Mouse (Mus musculus) lung, postnatal 36 days (tissue): ENCODE results near the gene Shisa4.

Experiments
- DNase-seq: peaks from one replicate; pipeline ENCODE4 v3.0.0; 2022; ENCODE audit warnings: mixed read lengths

The Shisa4 gene

GRCm38 (mm10) chr1:135374868-135375581 lies at the start of gene Shisa4:
Gene Shisa4, minus strand, starts transcription at chr1:135375237.
- peak; percentile 62 for DNase-seq

GRCm38 (mm10) chr1:135422772-135423171 lies 47.7 kb upstream of the Shisa4 start:
- DNase-seq, result no peak

DNA sequence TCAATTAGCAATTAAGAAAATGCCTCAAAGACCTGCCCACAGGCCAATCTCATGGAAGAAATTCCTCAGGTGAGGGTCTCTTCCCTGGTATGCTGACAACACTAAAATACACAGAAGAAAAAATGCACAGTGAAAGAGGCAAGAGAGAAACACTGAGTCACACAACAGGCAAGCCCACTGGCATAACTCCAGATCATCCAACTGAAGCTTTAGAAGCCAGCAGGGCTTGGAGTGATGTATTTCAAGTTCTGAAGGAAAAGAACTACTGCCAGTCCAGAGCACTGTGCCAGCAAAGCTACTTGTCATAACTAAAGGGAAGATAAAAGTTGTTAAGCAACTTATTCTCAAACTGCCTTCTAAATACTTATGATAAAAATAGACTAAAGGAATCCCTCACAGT lies 39.0 kb upstream of the Shisa4 start:
- DNase-seq, result peak; percentile 64

DNA sequence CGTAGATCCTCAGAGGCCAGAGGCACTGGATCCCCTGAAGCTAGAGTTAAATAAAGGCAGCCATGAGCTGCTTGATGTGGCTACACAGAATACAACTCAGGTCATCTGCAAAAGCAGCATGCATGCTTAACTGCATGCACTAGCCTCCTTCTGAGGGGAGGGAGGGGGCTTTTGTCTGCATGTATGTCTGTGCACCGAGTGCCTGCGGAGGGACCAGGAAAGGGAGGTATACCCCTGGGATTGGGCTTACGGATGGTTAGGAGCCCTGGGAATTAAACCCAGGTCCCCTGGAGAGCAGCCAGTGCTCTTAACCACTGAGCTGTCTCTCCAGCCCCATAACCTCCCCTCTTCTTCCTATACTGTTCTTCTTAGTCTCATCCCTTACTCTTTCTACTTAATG lies 37.1 kb upstream of the Shisa4 start:
- no peak for DNase-seq

DNA sequence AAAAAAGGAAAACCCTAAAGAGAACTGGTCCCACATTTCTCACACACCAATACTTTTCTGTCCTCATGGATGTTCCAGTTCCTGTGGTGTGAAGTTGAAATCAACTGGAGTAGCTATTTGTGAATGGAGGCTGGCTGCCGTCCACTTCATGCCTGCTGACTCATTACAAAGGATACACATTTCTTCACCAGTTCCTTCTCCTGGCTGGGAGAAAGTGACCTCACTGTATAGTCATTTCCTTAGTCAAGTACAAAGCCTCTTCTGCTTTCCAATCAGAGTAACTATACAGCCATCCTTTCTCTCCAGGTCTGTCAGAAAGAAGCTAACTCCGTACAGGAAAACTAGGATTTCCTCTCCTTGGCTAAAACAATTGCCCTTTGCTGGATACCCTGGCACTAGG lies 35.9 kb upstream of the Shisa4 start:
- DNase-seq, result peak; percentile 83

- no peak for DNase-seq
These were observed 33.9 kb upstream of the Shisa4 start for GRCm38 (mm10) chr1:135408973-135409372.

DNA sequence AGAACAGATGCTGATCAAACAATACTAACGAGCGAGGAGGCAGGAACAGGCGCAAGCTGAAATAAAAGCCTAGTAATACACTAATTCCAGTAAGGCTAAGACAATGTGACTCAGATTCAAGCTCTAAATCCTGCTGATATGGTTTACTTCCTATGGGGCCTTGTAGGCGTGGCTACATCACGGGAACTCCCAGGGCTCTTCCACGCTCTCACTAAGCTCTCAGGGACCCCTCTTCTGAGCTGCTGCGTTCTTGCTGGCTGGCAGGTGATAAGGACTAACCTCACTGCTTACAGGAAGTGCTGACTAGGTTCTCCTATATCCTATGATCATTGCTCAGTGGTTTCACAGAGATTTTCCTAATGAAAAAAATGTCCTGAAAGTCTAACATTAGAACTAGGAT lies 30.3 kb upstream of the Shisa4 start:
- no peak for DNase-seq

- DNase-seq, result peak; percentile 13
These were observed 26.5 kb upstream of the Shisa4 start for GRCm38 (mm10) chr1:135401452-135402110.

DNA sequence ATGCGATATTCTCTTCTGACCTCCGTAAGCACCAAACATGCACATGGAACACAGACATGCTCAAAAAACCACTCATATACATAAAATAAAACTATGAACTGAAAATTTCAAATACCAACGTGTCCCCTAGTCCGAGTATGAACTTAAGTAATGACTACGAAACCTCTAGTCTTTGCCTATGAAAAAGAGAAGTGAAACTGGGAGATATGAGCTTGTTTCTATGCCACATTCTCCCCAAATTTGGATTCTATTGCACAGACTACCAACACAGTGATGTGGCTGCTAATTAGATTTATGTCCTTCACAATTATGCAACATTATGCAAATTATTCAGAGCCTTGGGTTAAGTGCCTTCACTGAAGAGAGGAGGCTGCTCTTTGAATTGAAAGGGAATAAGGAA lies 24.4 kb upstream of the Shisa4 start:
- DNase-seq, result no peak

DNA sequence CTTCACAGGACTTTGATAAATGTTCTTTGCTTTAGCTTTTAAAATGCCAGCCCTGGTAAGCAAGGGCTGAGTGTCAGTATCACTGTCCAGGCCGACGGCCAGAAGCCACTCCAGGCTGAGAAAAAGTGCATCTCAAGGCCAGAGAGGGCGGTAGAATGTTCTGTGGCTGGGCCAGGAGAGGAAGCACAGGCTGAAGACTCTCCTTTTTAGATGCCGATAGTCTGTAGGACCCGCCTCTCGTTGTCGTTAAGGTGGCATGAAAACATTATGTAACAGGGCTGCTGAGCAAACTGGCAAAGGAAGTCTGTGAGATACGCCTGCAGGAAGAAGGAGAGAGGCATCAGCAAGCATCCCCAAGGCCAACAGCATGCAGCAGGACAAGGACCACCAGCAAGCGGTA lies 10.1 kb upstream of the Shisa4 start:
- DNase-seq, result no peak

- no peak for DNase-seq
These were observed 9.1 kb upstream of the Shisa4 start for GRCm38 (mm10) chr1:135384171-135384570.

GRCm38 (mm10) chr1:135381560-135381959 lies 6.5 kb upstream of the Shisa4 start:
- peak; percentile 59 for DNase-seq

DNA sequence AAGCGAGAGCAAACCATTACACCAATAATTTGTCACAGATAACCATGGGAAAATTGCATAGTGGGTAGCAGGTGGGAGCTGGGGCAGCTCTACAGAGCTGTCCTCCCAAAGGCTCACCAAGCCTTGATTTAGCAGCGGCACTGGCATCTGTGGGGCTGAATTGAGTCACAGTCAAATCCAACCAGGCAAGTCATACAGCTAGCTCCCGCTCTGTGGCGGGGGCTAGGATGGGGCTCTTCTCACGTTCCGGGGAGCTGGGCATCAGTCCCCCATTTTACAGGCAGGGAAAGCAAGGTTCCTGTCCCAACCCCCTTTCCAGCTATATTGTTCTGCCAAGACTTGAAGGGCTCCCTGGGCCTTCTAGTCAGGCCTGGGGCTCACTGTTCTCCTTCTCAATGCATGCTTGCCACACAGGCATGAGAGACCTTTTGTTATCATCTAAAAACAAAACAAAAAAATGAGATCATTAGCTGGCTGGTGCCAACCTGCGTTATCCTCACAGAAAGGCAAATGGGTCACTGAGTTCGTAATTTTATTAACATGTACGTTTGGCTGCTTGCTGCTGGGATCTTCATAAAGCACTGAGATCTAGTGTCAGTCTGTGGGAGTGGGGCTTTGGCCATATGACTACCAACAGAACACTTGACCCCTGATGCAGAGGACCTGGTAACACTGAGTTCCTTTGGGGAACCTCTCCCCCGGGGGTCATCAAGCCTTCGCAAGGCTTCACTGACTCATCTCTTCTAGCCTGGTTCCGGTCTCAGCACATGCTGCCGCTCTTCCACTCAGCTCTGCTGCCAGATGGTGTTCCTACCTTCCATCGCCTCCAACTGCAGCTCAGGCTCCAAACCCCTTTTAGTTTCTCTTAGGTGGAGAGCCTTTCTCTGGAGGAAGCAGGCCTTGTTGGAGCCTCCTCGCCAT lies 5.3 kb upstream of the Shisa4 start:
- no peak for DNase-seq

DNA sequence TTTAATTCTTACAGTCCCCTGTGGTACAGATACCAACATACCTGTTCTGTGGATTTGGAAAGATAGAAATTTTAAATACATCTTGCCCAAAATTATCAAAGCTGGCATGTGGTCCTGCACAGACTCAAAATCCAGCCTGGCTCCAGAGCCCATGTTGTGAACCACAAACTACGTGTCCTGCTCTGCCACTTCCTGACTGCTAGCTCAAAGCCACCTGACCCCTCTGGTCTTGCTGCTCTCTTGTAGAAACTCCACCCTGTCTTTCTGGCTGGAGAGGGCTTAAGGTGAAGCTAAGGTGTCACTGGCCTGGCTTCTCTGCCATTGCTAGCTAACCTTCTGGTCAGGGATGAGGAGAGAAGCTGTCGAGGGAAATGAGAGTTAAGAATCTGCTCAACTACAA lies 4.0 kb upstream of the Shisa4 start:
- no peak for DNase-seq

- peak; percentile 10 for DNase-seq
These were observed 3.5 kb upstream of the Shisa4 start for GRCm38 (mm10) chr1:135378576-135378975.

GRCm38 (mm10) chr1:135374175-135374867 lies 716 bp downstream of the Shisa4 start:
- no peak for DNase-seq

GRCm38 (mm10) chr1:135373171-135373677 lies 1.8 kb downstream of the Shisa4 start:
- no peak for DNase-seq

DNA sequence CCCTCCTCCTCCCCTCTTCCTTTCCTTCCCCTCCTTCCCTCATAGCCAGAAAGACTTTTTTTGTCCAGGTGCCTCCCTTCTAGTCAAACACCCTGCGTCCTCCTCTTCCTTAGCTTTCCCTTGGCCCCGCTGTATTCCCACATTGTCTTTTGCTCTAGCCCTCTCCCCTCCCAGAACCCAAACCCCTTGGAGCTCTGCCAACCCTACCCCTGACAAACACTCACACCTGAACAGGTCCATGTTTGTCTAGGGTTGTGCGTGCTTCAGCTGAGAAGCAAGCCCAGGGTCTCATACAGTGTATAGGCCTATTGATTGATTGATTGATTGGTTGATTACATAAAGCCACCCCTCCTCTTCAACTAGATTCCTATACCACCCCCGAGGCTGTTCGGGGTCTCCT lies 5.6 kb downstream of the Shisa4 start:
- DNase-seq, result no peak

GRCm38 (mm10) chr1:135368982-135369381 lies 6.1 kb downstream of the Shisa4 start:
- DNase-seq, result peak; percentile 78

- DNase-seq, result peak; percentile 92
These were observed 6.8 kb downstream of the Shisa4 start for GRCm38 (mm10) chr1:135368245-135368644.

- no peak for DNase-seq
These were observed 7.4 kb downstream of the Shisa4 start for GRCm38 (mm10) chr1:135367595-135367994.

DNA sequence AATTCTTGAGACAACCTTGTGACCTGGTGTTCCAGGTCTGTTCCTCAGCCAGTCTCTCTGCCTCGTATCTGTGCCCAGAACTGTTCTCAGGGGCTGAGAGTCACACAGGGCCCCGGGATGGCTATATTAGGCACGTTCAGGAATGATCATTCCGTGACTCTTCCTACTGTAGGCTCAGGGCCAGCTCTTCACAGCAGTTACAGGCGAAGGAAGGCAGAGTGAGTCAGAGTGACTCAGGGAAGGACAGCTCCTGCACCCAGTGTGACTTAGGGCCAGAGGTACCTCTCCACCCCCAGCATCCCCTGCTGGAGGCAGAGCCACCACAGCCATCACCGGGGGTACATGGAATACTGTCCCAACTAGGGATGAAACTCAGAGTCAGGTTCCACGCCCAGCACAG lies 8.0 kb downstream of the Shisa4 start:
- DNase-seq, result no peak

GRCm38 (mm10) chr1:135366380-135366779 lies 8.7 kb downstream of the Shisa4 start:
- DNase-seq, result no peak
